Mouse (Mus musculus) bone marrow, adult 2 months (tissue): ENCODE data around the gene Lyst.

Experiments
- CTCF ChIP-seq: fragments of 200-500 bp; IDR thresholded peaks from 2 replicates; pipeline ENCODE4 v1.5.1; 2011; ENCODE audit warnings: low read length, control low read depth; ENCODE audit not compliant: control insufficient read depth, insufficient read depth
- POLR2A ChIP-seq: fragments of 200-500 bp; IDR thresholded peaks from 2 replicates; pipeline ENCODE4 v1.6.1; 2011; ENCODE audit warnings: low read depth, mild to moderate bottlenecking, control low read depth, low read length, borderline replicate concordance; ENCODE audit not compliant: control insufficient read depth

GRCm38 (mm10) chr13:13555196-13555595 is 35.0 kb upstream of the Lyst start:
- TF ChIP-seq POLR2A (no peak), CTCF (no peak)
